Mouse (Mus musculus) erythroblast, adult 5-6 weeks (primary cell): ENCODE data around the gene Slc12a8. TPM values are rescaled to one million over a fixed set of nuclear protein-coding genes. Genes with fewer than 3 reads are reported as not detected.
"Not testable (repeated sequence)": the region's sequence is repeated elsewhere in the genome, so short reads cannot be mapped to it uniquely, and the experiment has no call there.

Experiments
- ATAC-seq: replicated peaks from 2 replicates; pipeline ENCODE4 v1.8.0; 2016; ENCODE audit warnings: moderate number of reproducible peaks, mild to moderate bottlenecking, moderate TSS enrichment, inconsistent platforms; ENCODE audit not compliant: poor library complexity, low FRiP score, severe bottlenecking
- total RNA-seq, 2 experiments: library from RNA; stranded (forward) in 1 of 2; stranded (reverse) in 1 of 2; fragments of 150-400 nt in 1 of 2; fragments of 200-764, 138-1000 nt in 1 of 2; gene quantifications; 2 replicates each; pipeline versions ENCODE4 v1.2.3 to v1.2.4; 2015 to 2017; ENCODE audit warnings: low replicate concordance in 2 of 2

Slc12a8 gene
- total RNA-seq (2015; ENCODE audit: low replicate concordance) (not detected in 2 replicates), total RNA-seq (2017; ENCODE audit: low replicate concordance) (not detected in 2 replicates)

GRCm38 (mm10) chr16:33516807-33517565, at the start of gene Slc12a8:
TSS of gene Slc12a8 (plus strand) at chr16:33517328.
- no peak for ATAC-seq

GRCm38 (mm10) chr16:33467451-33467850, 49.7 kb upstream of the Slc12a8 start:
- ATAC-seq, result no peak

DNA sequence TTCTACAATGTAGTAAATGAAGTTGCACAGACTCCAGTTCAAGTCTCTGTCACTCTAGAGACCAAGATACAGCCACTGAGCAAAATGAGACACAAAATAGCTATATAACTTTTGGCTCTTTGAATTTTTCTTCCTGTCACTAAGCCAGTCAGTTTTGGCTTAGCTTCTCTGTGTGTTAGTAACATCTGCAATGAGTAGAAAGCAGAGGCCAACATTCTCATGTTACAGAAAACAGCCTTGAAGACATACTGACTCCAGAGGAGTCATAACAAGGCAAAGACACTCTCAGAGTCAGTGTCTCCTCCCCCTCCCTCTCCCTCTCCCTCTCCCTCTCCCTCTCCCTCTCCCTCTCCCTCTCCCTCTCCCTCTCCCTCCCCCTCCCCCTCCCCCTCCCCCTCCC, 47.2 kb upstream of the Slc12a8 start:
- no peak for ATAC-seq

GRCm38 (mm10) chr16:33474381-33474780, 42.7 kb upstream of the Slc12a8 start:
- ATAC-seq, result no peak

- ATAC-seq, result no peak
These were observed 37.2 kb upstream of the Slc12a8 start for GRCm38 (mm10) chr16:33479926-33480325.

DNA sequence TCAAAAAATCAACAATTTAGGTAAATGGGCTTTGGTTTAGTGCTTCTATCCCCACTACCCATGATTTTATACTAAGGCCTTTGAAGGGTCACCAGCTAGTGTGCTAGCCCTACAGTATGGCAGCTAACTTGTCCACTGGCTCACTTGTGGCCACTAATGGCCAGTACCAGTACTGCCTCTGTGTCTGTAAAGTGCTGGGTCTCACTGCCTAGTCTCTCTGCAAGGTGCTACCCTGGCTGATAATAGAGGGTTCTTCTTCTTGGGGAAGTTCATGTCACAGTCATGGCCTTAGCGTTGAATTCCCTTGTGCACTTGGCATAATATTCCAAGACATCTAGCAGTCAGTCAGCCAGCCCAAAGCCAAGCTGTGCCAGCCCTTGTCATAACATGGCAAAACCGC, 36.0 kb upstream of the Slc12a8 start:
- ATAC-seq, result no peak

DNA sequence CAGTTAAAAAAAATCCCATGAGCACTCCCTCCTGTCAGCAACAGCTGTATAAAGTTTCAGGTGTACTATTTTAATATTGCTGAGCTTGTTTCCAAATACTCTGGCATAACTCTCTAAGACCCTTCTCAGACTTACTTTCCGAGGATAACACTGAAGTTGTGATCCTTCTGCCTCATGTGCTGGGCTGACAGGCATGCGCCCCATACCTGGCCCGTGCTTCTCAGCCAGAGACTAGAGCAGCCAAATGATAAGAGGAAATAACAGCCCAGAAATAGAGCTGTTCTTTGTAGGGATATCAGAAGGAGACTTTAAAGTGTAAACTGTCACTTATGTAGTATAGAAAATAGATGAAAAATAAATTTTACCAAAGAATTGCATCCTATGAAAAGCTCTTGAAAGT, 34.8 kb upstream of the Slc12a8 start:
- ATAC-seq, result no peak

- no peak for ATAC-seq
These were observed 29.4 kb upstream of the Slc12a8 start for GRCm38 (mm10) chr16:33487709-33488108.

DNA sequence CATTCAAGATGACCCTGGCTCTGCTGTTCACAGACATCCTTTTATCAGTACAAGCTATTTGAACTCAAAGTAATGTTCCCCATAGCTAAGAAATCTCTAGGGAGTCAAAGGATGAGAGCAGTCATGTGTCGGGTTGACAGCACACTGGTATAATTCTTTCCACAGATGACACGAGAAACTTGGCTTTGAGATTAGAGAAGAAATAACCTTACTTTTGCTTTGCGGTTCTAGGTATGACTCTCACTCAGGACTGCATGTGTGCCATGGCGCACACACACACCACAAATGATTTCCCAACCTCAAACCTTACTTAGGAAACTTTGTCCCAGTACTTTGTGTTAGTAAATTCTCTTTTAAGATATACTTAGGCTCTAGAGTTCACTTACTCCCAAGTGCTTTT, 22.8 kb upstream of the Slc12a8 start:
- ATAC-seq, result no peak

GRCm38 (mm10) chr16:33508082-33508481, 9.0 kb upstream of the Slc12a8 start:
- no peak for ATAC-seq

- ATAC-seq, result not testable (repeated sequence)
These were observed 7.9 kb upstream of the Slc12a8 start for GRCm38 (mm10) chr16:33509231-33509630.

GRCm38 (mm10) chr16:33510856-33511255, 6.3 kb upstream of the Slc12a8 start:
- not testable (repeated sequence) for ATAC-seq

- ATAC-seq, result no peak
These were observed 4.6 kb upstream of the Slc12a8 start for GRCm38 (mm10) chr16:33512555-33512954.

DNA sequence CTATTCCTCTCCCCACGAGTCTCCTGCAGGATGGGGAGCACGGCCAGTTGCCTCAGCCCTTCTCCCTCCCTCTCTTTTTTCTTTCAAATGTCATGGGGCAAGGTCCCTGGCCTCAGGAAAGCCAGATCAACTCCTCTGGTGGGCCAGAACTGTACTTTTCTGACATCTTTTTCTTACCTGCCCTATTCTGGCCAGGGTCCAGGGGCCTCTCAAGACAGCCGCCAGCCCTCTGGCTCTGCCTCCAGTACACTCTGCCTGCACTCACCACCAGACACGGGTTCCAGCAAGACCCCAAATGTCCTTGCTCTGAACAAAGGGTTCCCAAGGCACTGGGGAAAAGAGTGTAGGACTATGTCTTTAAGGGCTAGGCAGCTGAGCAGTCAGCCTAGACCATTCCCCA, 499 bp downstream of the Slc12a8 start:
- no peak for ATAC-seq

GRCm38 (mm10) chr16:33518236-33518635, 1.1 kb downstream of the Slc12a8 start:
- no peak for ATAC-seq

DNA sequence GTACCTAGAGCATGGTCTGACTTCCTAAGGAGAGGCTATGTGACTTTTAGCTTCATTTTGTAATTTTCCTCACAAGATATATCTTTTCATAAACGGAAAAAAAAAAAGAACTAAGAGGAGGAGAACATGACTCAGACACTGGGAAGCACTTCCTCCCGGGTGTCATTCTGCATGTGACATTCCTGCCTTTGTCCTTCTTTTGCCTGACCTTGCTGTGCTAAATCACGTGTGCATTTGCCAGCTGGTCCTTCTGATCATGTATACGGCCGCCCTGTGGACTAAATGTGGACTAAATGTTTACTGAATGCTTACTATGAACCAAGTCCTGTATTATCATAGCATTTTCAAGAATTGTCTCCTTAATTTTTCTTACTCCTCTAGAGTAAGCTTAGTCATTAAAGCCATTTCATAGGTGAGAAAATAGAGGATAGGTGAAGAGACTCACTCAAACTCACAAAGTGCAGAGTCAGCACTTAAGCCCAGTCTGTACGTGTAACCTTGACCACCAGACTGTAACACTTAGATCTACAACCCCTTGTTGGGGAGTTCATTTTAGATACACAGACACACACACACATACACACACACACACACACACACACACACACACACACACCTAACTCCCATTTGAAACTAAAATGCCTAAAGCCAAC, 2.9 kb downstream of the Slc12a8 start:
- ATAC-seq, result no peak

DNA sequence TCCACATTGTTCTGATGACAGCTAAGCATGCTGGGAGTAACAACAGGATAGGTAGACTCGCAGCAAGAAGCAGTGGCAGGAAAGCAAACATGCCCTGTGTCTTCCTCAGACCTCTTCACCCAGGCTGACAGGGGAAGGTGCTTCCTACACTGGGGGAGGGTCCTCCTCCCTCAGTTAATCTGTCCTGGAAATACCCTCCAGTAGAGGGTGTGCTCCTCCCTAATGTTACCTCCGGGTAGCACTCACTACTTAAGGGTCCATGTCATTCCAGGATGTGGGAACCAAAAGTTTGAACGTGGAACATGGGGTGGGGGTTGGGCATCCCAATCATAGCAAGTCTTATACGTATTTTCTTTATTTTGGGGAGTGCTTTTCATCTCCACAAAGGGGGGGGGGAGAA, 5.4 kb downstream of the Slc12a8 start:
- ATAC-seq, result no peak

- no peak for ATAC-seq
These were observed 6.4 kb downstream of the Slc12a8 start for GRCm38 (mm10) chr16:33523571-33523970.

- no peak for ATAC-seq
These were observed 12.7 kb downstream of the Slc12a8 start for GRCm38 (mm10) chr16:33529502-33530454.

GRCm38 (mm10) chr16:33531184-33531583, 14.1 kb downstream of the Slc12a8 start:
- ATAC-seq, result no peak
